Mouse (Mus musculus): ENCODE measurements around the gene Chml. TPM values are rescaled to one million over a fixed set of nuclear protein-coding genes. Genes with fewer than 3 reads are reported as not detected.

The Chml gene
- polyA plus RNA-seq, 1 experiment from 2014 or later, result 3.7 TPM

DNA sequence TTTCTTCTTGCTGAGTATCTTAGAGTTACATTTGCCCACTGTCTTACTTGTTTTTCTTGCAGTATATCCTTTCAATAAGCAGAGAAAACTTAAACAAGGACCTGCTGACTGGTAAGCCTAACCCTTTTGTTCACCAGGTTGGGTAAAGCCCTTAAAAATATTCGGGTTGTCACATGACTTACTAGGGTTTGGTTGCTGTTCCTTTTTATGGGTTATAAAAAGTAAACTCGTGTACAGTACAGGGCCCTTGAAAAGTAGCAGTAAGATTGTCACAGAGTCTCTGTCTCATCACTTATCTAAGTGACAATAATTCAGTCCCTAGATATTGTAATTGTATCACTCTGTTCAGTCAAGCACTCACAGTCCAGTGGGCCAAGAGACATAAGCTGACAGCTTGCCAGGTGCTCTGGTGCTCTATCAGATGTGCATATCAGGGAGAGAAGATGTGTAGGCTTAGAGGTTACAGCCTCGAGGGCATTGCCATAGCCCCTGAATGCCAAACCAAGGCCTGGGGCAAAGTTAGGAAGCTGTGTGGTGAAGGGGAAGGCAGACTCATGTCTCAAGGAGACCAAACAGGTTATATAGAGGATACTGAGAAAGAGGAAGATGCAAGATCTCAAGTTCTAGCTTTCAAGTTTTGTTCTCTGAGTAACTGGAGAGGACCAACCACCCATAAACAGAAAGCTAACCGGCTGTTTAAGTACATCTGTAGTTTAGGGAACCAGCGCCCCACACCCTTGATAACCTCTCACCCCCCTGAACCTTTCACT lies 49.0 kb downstream of the Chml start:
- H3K27me3 ChIP-seq (replicated peaks), result no peaks in the 10 kb centered on the region
- H3K27ac ChIP-seq, result no peak overlapping the region
- no peaks in the 10 kb centered on the region for H3K9me3 ChIP-seq
- 75% methylated on average over 5 of the region's 5 CpGs for WGBS
- no peak overlapping the region for H3K4me2 ChIP-seq
- no peak overlapping the region for H3K4me3 ChIP-seq
- no peaks in the 10 kb centered on the region for H3K36me3 ChIP-seq (replicated peaks)
- no peak for ATAC-seq (replicated peaks)
- H3K9ac ChIP-seq, result no peak overlapping the region
- no peaks in the 10 kb centered on the region for H3K4me1 ChIP-seq

DNA sequence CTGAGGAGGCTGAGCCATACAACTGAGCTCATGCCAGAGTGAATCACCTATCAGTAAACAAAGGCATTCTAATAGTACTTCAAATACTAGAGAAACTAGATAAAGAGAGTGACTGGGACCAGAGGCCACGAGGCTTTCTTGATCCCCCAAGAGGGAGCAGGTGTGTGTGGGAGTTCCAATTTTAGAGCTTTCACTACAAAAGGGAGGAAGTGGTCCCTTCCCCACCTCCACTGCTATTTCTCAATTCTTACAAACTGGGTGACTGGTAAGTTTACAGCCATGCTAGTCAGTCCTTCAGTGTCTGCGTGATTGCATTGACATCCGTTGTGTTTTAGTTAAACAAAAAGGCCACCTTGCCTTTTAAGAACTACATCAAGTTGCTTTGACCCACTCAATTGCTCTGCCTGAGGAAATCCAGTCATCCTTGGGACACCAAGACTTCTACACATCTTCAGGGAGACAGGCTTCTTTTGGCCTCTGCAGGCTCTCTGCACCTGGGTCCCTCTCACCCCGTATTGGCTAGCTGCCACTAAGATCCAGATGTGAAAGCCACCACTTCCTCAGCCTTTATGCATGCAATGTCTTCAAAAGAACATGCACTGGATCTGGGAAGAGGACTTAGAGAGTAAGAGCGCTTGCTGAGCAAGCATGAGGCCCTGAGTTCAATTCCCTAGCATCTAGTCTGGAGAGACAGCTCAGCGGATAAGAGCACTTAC lies 52.1 kb downstream of the Chml start:
- 85% methylated on average over 6 of the region's 6 CpGs for WGBS

DNA sequence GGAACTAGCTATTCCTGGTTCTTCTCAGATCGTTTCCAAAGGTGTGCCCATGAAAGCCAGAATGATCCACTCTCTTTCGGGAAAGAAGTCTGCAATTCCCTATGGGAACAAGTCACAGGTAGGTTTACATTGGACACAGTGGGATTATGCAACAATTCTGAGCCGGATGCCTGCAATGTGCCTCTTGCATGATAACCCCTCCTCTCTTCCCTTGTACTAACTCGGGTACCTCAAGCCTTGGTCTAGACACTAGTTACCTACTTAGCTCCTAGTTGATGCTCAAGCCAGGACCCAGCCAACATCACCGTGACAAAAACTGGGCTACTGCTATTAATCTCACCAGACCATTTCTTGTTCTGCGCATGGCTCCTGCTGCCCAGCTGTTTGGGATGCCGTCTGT lies 53.6 kb downstream of the Chml start:
- WGBS, result 86% methylated on average over 7 of the region's 7 CpGs
- no peaks in the 10 kb centered on the region for H3K36me3 ChIP-seq (replicated peaks)
- H3K9me3 ChIP-seq, result no peaks in the 10 kb centered on the region
- H3K4me3 ChIP-seq, result no peak overlapping the region
- no peak for ATAC-seq (replicated peaks)
- H3K4me2 ChIP-seq, result no peak overlapping the region
- no peak overlapping the region for H3K9ac ChIP-seq
- no peaks in the 10 kb centered on the region for H3K27me3 ChIP-seq (replicated peaks)
- H3K27ac ChIP-seq, result no peak overlapping the region
- H3K4me1 ChIP-seq, result no peaks in the 10 kb centered on the region

More for the DNA sequence above, 52.1 kb downstream of the Chml start:
- Histone ChIP-seq H3K36me3 (replicated peaks) (no peaks in the 10 kb centered on the region), H3K27ac (no peak overlapping the region), H3K9ac (no peak overlapping the region), H3K4me2 (no peak overlapping the region), H3K4me1 (no peaks in the 10 kb centered on the region), H3K4me3 (no peak overlapping the region), H3K9me3 (no peaks in the 10 kb centered on the region), H3K27me3 (replicated peaks) (no peaks in the 10 kb centered on the region)
- no peak for ATAC-seq (replicated peaks)

DNA sequence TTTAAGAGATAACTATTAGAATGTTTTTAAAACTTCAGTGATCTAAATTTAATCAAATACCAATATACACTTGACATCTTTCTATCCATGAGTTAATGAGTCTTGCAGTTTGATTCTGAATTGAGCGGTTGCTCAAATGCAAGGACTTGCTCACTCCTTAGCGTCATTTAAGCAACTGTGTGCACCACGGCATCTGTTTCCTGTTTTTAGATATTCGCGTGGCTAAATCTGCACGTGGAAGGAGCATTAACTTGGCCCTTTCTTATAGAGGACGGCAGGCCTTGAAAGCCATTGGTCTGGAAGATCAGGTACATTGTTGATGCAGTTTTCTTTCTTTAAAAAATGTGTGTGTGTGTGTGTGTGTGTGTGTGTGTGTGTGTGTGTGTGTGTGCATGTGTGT lies 55.0 kb downstream of the Chml start:
- H3K36me3 ChIP-seq (replicated peaks), result no peaks in the 10 kb centered on the region
- no peaks in the 10 kb centered on the region for H3K27me3 ChIP-seq (replicated peaks)
- H3K4me3 ChIP-seq, result no peak overlapping the region
- H3K4me2 ChIP-seq, result no peak overlapping the region
- no peak overlapping the region for H3K27ac ChIP-seq
- 79% methylated on average over 7 of the region's 7 CpGs for WGBS
- ATAC-seq (replicated peaks), result no peak
- no peaks in the 10 kb centered on the region for H3K9me3 ChIP-seq
- H3K9ac ChIP-seq, result no peak overlapping the region
- H3K4me1 ChIP-seq, result no peaks in the 10 kb centered on the region

DNA sequence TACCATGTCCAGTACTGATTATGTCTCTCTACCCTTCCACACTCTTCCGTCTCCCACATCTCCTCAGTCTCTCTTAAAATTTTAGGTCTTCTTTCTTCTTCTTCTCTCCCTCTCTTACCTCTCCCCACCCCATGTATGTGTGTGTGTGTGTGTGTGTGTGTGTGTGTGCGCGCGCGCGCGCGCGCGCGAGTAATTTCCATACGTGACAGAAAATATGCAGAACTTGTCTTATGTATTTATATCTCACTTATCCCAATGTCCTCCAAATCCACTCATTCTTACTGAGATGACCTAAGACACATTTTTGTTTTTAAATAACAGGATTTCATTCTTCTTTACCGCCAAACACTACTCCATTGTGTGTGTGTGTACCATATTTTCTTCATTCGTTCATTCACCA lies 60.2 kb downstream of the Chml start:
- H3K4me1 ChIP-seq, result no peaks in the 10 kb centered on the region
- no peak overlapping the region for H3K4me2 ChIP-seq
- 97% methylated on average over 14 of the region's 14 CpGs for WGBS
- H3K9me3 ChIP-seq, result no peaks in the 10 kb centered on the region
- H3K36me3 ChIP-seq (replicated peaks), result no peaks in the 10 kb centered on the region
- no peak overlapping the region for H3K9ac ChIP-seq
- H3K27ac ChIP-seq, result no peak overlapping the region
- ATAC-seq (replicated peaks), result no peak
- no peaks in the 10 kb centered on the region for H3K27me3 ChIP-seq (replicated peaks)
- no peak overlapping the region for H3K4me3 ChIP-seq

Other genes with a start within 250 kb of the Chml start
- 35.2 and 39.1 TPM in 2 replicates for gene Rgs7, start 200.4 kb downstream of the Chml start, polyA plus RNA-seq (2015; fragmentation: Nextera tagmentation; extraction: Ambion mirVana)
- 0.11 and 0.18 TPM in 2 replicates for gene Kmo, start 72.5 kb downstream of the Chml start, polyA plus RNA-seq (2015; fragmentation: Nextera tagmentation; extraction: Ambion mirVana)
- 91.9 and 102 TPM in 2 replicates for gene Fh1, start 67.3 kb downstream of the Chml start, polyA plus RNA-seq (2015; fragmentation: Nextera tagmentation; extraction: Ambion mirVana)
- 7.0 and 8.6 TPM in 2 replicates for gene Opn3, start 125 bp downstream of the Chml start, polyA plus RNA-seq (2015; fragmentation: Nextera tagmentation; extraction: Ambion mirVana)
- gene Wdr64, start 5.7 kb upstream of the Chml start, polyA plus RNA-seq (2015; fragmentation: Nextera tagmentation; extraction: Ambion mirVana), result not detected in 2 replicates
- 8.4 and 9.3 TPM in 2 replicates for gene Exo1, start 187.7 kb upstream of the Chml start, polyA plus RNA-seq (2015; fragmentation: Nextera tagmentation; extraction: Ambion mirVana)
- gene Gm38100, start 227.4 kb upstream of the Chml start, polyA plus RNA-seq (2015; fragmentation: Nextera tagmentation; extraction: Ambion mirVana), result not detected in 2 replicates